Mouse (Mus musculus) midbrain, embryonic 13.5 days (tissue): ENCODE data around the gene Tnnt1. TPM values are rescaled to one million over a fixed set of nuclear protein-coding genes. Genes with fewer than 3 reads are reported as not detected.
"Not testable (repeated sequence)": the region's sequence is repeated elsewhere in the genome, so short reads cannot be mapped to it uniquely, and the experiment has no call there.

Experiments used
- ATAC-seq: fragments of 200-750 bp; cut with Nextera tagmentation; 2 replicates; pipeline ENCODE4 v1.8.0; 2017; ENCODE audit warnings: mild to moderate bottlenecking, moderate TSS enrichment, moderate library complexity
- H3K27ac ChIP-seq: fragments of 300-500 bp; sonication (generic); 2 replicates; pipeline ENCODE4 v1.5.1; 2015; ENCODE audit warnings: inconsistent platforms, mild to moderate bottlenecking, moderate library complexity
- H3K27me3 ChIP-seq: fragments of 300-500 bp; sonication (generic); 2 replicates; pipeline ENCODE4 v1.6.1; 2015; ENCODE audit warnings: mild to moderate bottlenecking, inconsistent platforms
- H3K36me3 ChIP-seq: fragments of 300-500 bp; sonication (generic); 2 replicates; pipeline ENCODE4 v1.6.1; 2015; ENCODE audit warnings: mild to moderate bottlenecking, inconsistent platforms
- H3K4me1 ChIP-seq: fragments of 300-500 bp; sonication (generic); replicated peaks from 2 replicates; pipeline ENCODE4 v1.6.1; 2015; ENCODE audit warnings: inconsistent platforms
- H3K4me2 ChIP-seq: fragments of 300-500 bp; sonication (generic); replicated peaks from 2 replicates; pipeline ENCODE4 v1.6.1; 2015; ENCODE audit warnings: moderate library complexity, mild to moderate bottlenecking, inconsistent platforms
- H3K4me3 ChIP-seq: fragments of 300-500 bp; sonication (generic); replicated peaks from 2 replicates; pipeline ENCODE4 v1.5.1; 2015; ENCODE audit warnings: mild to moderate bottlenecking, inconsistent platforms
- H3K9ac ChIP-seq: fragments of 300-500 bp; sonication (generic); replicated peaks from 2 replicates; pipeline ENCODE4 v1.6.1; 2015; ENCODE audit warnings: mild to moderate bottlenecking, inconsistent platforms
- H3K9me3 ChIP-seq: fragments of 300-500 bp; sonication (generic); 2 replicates; pipeline ENCODE4 v1.6.1; 2016; ENCODE audit warnings: mild to moderate bottlenecking, inconsistent platforms
- WGBS: fragments of 180-500 bp; shearing (Covaris S2); methylation state at CpG from one replicate; pipeline ENCODE4 v1.1.7; 2015; 5-methylcytosine and 5-hydroxymethylcytosine counted together
- polyA plus RNA-seq: library from polyadenylated mRNA; unstranded; fragments of >200 nt; fragmentation: Nextera tagmentation; extraction: Ambion mirVana; gene quantifications from 2 replicates; pipeline ENCODE4 v1.2.1, GENCODE M21; 2015

Tnnt1 gene
- polyA plus RNA-seq, 1 experiment from 2014 or later = 6.3 TPM

DNA sequence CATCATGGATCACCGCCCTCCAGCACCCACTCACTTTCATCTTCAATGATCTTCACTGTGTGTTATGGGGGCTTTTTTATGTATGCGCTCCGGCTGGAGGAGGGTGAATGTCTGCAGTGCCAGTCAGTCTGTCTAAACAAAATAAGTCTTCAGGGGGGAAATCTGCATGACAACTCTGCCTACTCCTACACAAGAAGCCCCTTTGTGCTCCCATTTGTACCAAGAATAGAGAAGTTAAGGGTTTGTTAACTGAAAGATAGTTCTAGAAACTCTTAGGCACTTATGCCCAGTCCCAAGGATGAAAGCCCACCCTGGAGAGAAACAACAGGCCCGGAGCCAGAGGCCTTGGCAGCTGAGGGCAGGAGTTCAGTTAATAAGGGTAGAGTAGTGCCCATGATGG lies 20.2 kb upstream of the Tnnt1 start:
- WGBS = 87% methylated on average over 4 of the region's 4 CpGs
- no peak for ATAC-seq

DNA sequence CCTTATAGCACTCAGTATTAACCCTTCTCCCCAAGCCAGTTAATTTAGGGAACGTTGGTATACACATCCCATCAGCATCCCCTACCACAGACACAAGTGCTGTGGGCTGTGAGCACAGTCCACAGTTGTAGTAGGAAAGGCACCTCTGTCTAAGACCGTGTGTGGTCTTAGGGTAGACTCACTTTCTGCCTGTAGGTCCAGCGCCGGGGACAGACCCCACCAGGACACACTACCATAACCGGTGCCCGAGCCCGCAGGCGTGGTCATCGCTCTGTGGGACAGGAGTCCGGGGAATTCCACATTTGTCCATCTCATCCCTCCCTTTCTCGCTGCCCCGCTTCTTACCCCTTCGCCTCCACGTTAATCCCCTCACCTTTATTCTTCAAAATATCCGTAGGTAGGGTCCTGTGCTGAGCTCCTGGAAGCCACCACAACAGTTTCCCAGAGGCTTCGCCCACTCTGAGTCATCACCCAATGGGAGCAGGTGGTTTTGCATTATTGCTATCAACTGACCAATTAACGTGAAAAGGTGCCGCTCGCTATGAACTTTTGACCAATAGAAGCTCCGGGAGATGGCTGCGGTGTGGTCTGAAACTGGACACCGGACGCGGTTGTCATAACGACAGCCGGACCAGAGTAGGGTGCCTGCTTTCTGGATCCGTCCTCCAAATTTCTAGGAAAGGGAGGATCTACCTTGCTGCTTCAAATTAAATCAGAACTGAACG lies 16.0 kb upstream of the Tnnt1 start, which contains the start of gene Dnaaf3:
Gene Dnaaf3 (minus strand): TSS at position 449 of the 725 bp plus-strand sequence.
- H3K9ac ChIP-seq = 0 out of 2 replicates have a peak within 1 kb of the TSS, but pooled peaks have one; percentile 23
- peak within 1 kb of the TSS; percentile 32 for H3K4me3 ChIP-seq
- peak within 1 kb of the TSS; percentile 50 for H3K4me2 ChIP-seq
- 4% methylated on average over 28 of the region's 28 CpGs for WGBS
- no peaks in the 10 kb centered on the region for H3K9me3 ChIP-seq
- peaks cover 14% of the 10 kb centered on the region for H3K4me1 ChIP-seq
- no peaks in the 10 kb centered on the region for H3K36me3 ChIP-seq
- H3K27me3 ChIP-seq = peaks cover 12% of the 10 kb centered on the region
- ATAC-seq = peak; percentile 64
- no peak within 1 kb of the TSS for H3K27ac ChIP-seq

More for the DNA sequence above, 20.2 kb upstream of the Tnnt1 start:
- Histone ChIP-seq H3K4me3 (no peak overlapping the region), H3K27ac (no peak overlapping the region), H3K27me3 (peaks cover 6% of the 10 kb centered on the region), H3K9ac (no peak overlapping the region), H3K9me3 (no peaks in the 10 kb centered on the region), H3K36me3 (peaks cover 25% of the 10 kb centered on the region), H3K4me1 (peaks cover 11% of the 10 kb centered on the region), H3K4me2 (no peak overlapping the region)

DNA sequence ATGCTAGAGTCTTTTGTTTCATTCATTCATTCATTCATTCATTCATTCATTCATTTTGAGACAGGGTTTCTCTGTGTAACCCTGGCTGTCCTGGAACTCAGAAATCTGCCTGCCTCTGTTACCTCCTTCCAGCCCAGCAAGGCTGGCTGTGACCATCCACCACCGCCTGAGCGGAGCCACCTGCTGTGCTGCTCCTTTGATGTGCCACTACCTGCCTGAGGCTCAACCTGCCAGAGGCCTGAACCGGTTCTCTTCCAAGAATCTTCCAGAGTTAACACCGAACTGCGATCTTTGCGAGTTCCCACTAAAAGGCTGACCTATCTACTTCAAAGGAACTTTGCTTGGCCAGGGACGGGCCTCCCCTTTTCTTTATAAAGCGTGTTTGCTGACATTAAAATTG lies 14.0 kb upstream of the Tnnt1 start:
- not testable (repeated sequence) for H3K27ac ChIP-seq, ATAC-seq, H3K9ac ChIP-seq, H3K4me2 ChIP-seq, H3K4me3 ChIP-seq, H3K36me3 ChIP-seq, H3K9me3 ChIP-seq
- Histone ChIP-seq H3K4me1 (peaks cover 27% of the 10 kb centered on the region), H3K27me3 (peaks cover 12% of the 10 kb centered on the region)
- WGBS = 59% methylated on average over 8 of the region's 8 CpGs

- 55% methylated on average over 18 of the region's 18 CpGs for WGBS
- H3K36me3 ChIP-seq = no peaks in the 10 kb centered on the region
- peaks cover 11% of the 10 kb centered on the region for H3K27me3 ChIP-seq
- H3K4me2 ChIP-seq = peak overlapping the region; percentile 55
- H3K9ac ChIP-seq = no peak overlapping the region
- H3K4me3 ChIP-seq = 0 out of 2 replicates have a peak overlapping the region, but pooled peaks have one; percentile 33
- ATAC-seq = no peak; the same call in 1 of the 2 replicates
- H3K9me3 ChIP-seq = no peaks in the 10 kb centered on the region
- no peak overlapping the region for H3K27ac ChIP-seq
- H3K4me1 ChIP-seq = peaks cover 24% of the 10 kb centered on the region
Observed at GRCm38 (mm10) chr7:4527302-4527689, 11.1 kb upstream of the Tnnt1 start.

- peaks cover 12% of the 10 kb centered on the region; the same call in 1 of the 2 replicates for H3K27me3 ChIP-seq
- peak overlapping the region; percentile 59 for H3K9ac ChIP-seq
- peak overlapping the region; percentile 33 for H3K4me3 ChIP-seq
- peak; percentile 89 for ATAC-seq
- H3K4me1 ChIP-seq = peaks cover 18% of the 10 kb centered on the region
- no peaks in the 10 kb centered on the region for H3K36me3 ChIP-seq
- no peaks in the 10 kb centered on the region for H3K9me3 ChIP-seq
- H3K27ac ChIP-seq = peak overlapping the region; percentile 56; the same call in 1 of the 2 replicates
- peak overlapping the region; percentile 55 for H3K4me2 ChIP-seq
- WGBS = 24% methylated on average over 40 of the region's 40 CpGs
Observed at GRCm38 (mm10) chr7:4526341-4527301, 10.4 kb upstream of the Tnnt1 start.

DNA sequence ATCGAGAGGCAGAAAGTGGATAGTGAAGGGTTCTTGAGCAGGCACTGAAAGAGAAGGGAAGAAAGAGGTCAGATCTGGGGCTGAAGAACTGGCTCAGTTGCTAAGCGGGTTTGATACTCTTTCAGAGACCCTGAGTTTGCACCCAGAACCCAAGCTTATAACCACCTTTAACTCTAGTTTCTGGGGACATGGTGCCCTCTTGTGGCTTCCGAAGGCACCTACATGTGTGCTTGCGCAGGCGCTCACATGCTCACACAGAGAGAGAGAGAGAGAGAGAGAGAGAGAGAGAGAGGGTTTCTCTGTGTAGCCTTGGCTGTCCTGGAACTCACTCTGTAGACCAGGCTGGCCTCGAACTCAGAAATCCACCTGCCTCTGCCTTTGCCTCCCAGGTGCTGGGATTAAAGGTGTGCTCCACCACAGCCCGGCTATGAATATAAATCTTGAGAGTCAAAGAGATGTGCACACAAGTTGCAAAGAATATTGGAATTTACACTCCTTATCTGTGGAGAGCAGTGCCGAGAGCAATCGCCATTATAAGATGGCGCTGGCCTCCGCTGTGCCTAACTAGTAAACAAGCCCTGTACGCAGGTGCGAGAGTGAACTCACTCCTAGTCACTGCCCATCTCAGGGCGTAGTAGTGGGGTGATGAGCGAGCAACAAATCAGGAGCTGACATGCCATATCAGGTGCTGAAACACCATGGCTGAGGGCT lies 8.2 kb upstream of the Tnnt1 start, which contains the start of gene Tnni3:
Gene Tnni3 (minus strand): TSS at position 18 of the 711 bp plus-strand sequence.
- not testable (repeated sequence) for H3K4me2 ChIP-seq, H3K27ac ChIP-seq, H3K9me3 ChIP-seq, H3K4me3 ChIP-seq, H3K36me3 ChIP-seq, H3K9ac ChIP-seq
- Histone ChIP-seq H3K4me1 (peaks cover 19% of the 10 kb centered on the region), H3K27me3 (peaks cover 24% of the 10 kb centered on the region)
- WGBS = 68% methylated on average over 15 of the region's 15 CpGs
- 0 out of 2 replicates have a peak, but pooled peaks have one; percentile 12 for ATAC-seq

- no peak overlapping the region for H3K4me3 ChIP-seq
- H3K36me3 ChIP-seq = no peaks in the 10 kb centered on the region
- H3K4me2 ChIP-seq = no peak overlapping the region
- peaks cover 26% of the 10 kb centered on the region for H3K27me3 ChIP-seq
- no peak for ATAC-seq
- H3K9ac ChIP-seq = no peak overlapping the region
- no peak overlapping the region for H3K27ac ChIP-seq
- H3K9me3 ChIP-seq = no peaks in the 10 kb centered on the region
- H3K4me1 ChIP-seq = peaks cover 19% of the 10 kb centered on the region
- 92% methylated on average over 33 of the region's 33 CpGs for WGBS
Observed at GRCm38 (mm10) chr7:4523205-4524130, 7.3 kb upstream of the Tnnt1 start.

GRCm38 (mm10) chr7:4522292-4522691 lies 6.1 kb upstream of the Tnnt1 start:
- WGBS = 81% methylated on average over 6 of the region's 6 CpGs

DNA sequence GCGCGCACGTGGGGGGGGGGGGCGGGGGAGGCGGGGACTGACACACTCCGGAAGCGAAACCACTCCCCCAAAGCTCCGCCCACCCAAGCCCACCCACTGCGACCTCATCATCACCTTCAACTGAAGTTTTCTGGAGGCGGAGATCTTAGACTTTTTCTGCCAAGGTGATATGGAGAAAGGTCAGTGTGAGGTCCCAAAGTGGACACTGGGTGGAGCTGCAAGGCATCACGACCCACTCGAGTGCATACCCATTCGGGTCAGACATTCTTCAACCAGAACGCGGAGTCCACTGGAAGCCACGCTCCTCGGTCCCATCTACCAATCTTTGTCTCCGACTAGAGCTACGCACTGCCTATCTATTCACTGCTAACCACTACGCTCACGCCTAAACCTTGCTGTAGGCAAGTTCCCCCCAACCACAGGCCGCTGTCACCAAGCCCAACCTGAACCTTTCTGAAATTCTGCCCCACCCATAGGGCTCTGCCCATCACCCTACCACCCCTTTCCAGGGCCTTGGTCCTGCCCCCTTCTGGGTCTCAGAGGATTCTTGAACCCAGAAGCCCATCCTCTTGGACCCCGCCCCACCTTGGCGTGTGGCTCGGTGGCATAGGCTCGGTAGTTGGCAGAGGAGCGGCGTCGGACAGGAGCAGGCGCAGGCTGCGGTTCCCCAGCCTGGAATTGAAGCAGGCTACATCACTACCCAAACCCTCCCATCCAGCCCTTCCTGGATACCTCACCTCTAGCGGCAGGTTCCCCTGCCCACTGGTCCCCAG lies 5.2 kb upstream of the Tnnt1 start:
- Histone ChIP-seq H3K27me3 (peaks cover 19% of the 10 kb centered on the region), H3K27ac (no peak overlapping the region), H3K4me3 (peak overlapping the region; percentile 23), H3K4me1 (peaks cover 13% of the 10 kb centered on the region), H3K36me3 (no peaks in the 10 kb centered on the region), H3K9me3 (no peaks in the 10 kb centered on the region), H3K4me2 (peak overlapping the region; percentile 48), H3K9ac (no peak overlapping the region; the same call in 1 of the 2 replicates)
- ATAC-seq = no peak
- 36% methylated on average over 32 of the region's 32 CpGs for WGBS

More at GRCm38 (mm10) chr7:4522292-4522691, 6.1 kb upstream of the Tnnt1 start:
- Histone ChIP-seq H3K9me3 (no peaks in the 10 kb centered on the region), H3K4me1 (peaks cover 18% of the 10 kb centered on the region), H3K36me3 (no peaks in the 10 kb centered on the region), H3K27me3 (peaks cover 20% of the 10 kb centered on the region), H3K4me2 (no peak overlapping the region), H3K27ac (no peak overlapping the region), H3K9ac (no peak overlapping the region), H3K4me3 (no peak overlapping the region)
- ATAC-seq = no peak

DNA sequence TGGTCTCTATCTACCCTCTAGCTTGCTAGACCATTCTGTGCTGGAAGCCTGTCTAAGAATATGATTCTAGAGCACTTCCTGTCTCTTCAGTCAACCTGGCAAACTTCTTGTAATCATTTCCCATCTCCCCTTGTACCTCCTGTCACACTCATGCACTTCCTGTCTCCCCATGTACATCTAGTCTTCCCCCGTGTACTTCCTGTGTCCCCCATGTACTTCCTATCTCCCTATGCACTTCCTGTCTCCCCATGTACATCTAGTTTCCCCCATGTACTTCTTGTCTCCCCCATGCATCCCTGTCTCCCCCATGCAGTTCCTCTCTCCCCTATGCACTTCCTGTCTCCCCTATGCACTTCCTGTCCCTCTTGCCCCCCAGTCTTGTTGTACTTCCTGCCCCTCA lies 2.3 kb upstream of the Tnnt1 start:
- no peak for ATAC-seq
- 85% methylated on average over 1 of the region's 1 CpGs for WGBS

More for the DNA sequence above, 2.3 kb upstream of the Tnnt1 start:
- peaks cover 19% of the 10 kb centered on the region for H3K27me3 ChIP-seq
- H3K36me3 ChIP-seq = no peaks in the 10 kb centered on the region
- H3K4me3 ChIP-seq = no peak overlapping the region
- no peaks in the 10 kb centered on the region for H3K9me3 ChIP-seq
- H3K27ac ChIP-seq = no peak overlapping the region
- H3K9ac ChIP-seq = no peak overlapping the region
- no peak overlapping the region for H3K4me2 ChIP-seq
- peaks cover 25% of the 10 kb centered on the region for H3K4me1 ChIP-seq
